9 mouse cellular contexts compared by ENCODE assay signal in genomic region chr7:87113654-87114053, GRCm38 (mm10).
DNase-seq lines count a peak whose midpoint lies in the region; ATAC-seq and TF ChIP-seq lines count a peak whose summit lies in the region.
"Had no signal": no experiment of that assay in that cellular context is flagged by ENCODE, and none has a peak within 500 bp of the region (broad histone marks: within the 10 kb centered on the region; RNA-seq: fewer than 3 reads in every experiment).

No protein-coding gene starts in this region.

- no peaks in the 10 kb centered on the region for H3K36me3 ChIP-seq in forebrain, embryonic 12.5 days (replicated peaks)
- H3K36me3 ChIP-seq in midbrain, embryonic 15.5 days (replicated peaks): no peaks in the 10 kb centered on the region

- no peak overlapping the region for H3K9ac ChIP-seq in forebrain, embryonic 12.5 days
- no peak overlapping the region for H3K9ac ChIP-seq in midbrain, embryonic 15.5 days

- WGBS in cerebellum, adult 2 months: 8% methylated on average over 4 of the region's 4 CpGs
- 3% methylated on average over 4 of the region's 4 CpGs for WGBS in forebrain, embryonic 12.5 days
- WGBS in midbrain, embryonic 15.5 days: 6% methylated on average over 4 of the region's 4 CpGs

- H3K4me2 ChIP-seq in forebrain, embryonic 12.5 days: no peak overlapping the region
- no peak overlapping the region for H3K4me2 ChIP-seq in midbrain, embryonic 15.5 days

- peak; percentile 2 to 11 for DNase-seq in cerebellum, adult 2 months
- DNase-seq in cerebellum, adult 11-12 months: no peak
- DNase-seq in thymus, postnatal 4 days: peak; percentile 12
- DNase-seq in thymus, adult 18-20 months: no peak
- DNase-seq in layer of hippocampus, adult 8-10 months (ENCODE audit: low spot score in 2 of 2): peak; percentile 11 to 64
- DNase-seq in thymus, postnatal 25 days: no peak

- no peaks in the 10 kb centered on the region; the same call in 1 of the 2 replicates for H3K27me3 ChIP-seq in cerebellum, adult 2 months (ENCODE audit: control insufficient read depth, insufficient read depth, low read length)
- no peaks in the 10 kb centered on the region for H3K27me3 ChIP-seq in forebrain, embryonic 12.5 days
- no peaks in the 10 kb centered on the region for H3K27me3 ChIP-seq in midbrain, embryonic 15.5 days (replicated peaks)

- 0 out of 2 replicates have a peak, but pooled peaks have one; percentile 10 for ATAC-seq in forebrain, embryonic 12.5 days (ENCODE audit: low FRiP score)
- ATAC-seq in midbrain, embryonic 15.5 days (replicated peaks): 0 out of 2 replicates have a peak, but pooled peaks have one; percentile 45

- no peaks in the 10 kb centered on the region for H3K9me3 ChIP-seq in forebrain, embryonic 12.5 days
- no peaks in the 10 kb centered on the region for H3K9me3 ChIP-seq in midbrain, embryonic 15.5 days

- H3K4me1 ChIP-seq in cerebellum, adult 2 months (ENCODE audit: control insufficient read depth, insufficient read depth, low read length): no peaks in the 10 kb centered on the region
- H3K4me1 ChIP-seq in forebrain, embryonic 12.5 days: no peaks in the 10 kb centered on the region
- peaks cover 4% of the 10 kb centered on the region for H3K4me1 ChIP-seq in midbrain, embryonic 15.5 days

- no peak overlapping the region for H3K27ac ChIP-seq in cerebellum, adult 2 months (ENCODE audit: insufficient read depth, low read length)
- no peak overlapping the region for H3K27ac ChIP-seq in forebrain, embryonic 12.5 days
- no peak overlapping the region for H3K27ac ChIP-seq in midbrain, embryonic 15.5 days

- TF ChIP-seq POLR2A in cerebellum, adult 2 months (IDR thresholded peaks at IDR 0.05; ENCODE audit: borderline replicate concordance, insufficient read depth, low read length): no peak

- no peak overlapping the region for H3K4me3 ChIP-seq in cerebellum, adult 2 months (replicated peaks; ENCODE audit: insufficient read depth, low read depth, low read length)
- H3K4me3 ChIP-seq in forebrain, embryonic 12.5 days (replicated peaks): no peak overlapping the region
- H3K4me3 ChIP-seq in midbrain, embryonic 15.5 days: no peak overlapping the region
- H3K4me3 ChIP-seq: myocyte had no signal

- TF ChIP-seq CTCF in cerebellum, adult 2 months (IDR thresholded peaks at IDR 0.05; ENCODE audit: borderline replicate concordance, insufficient read depth, low read depth, low read length): peak; percentile 14; the same call in 1 of the 2 replicates

Comparison
In these comparisons a context has a peak if more than half of its experiments do, and no peak if none do; other contexts are left out.
1. DNase-seq: peak in cerebellum, adult 2 months (2 of 2), thymus, postnatal 4 days (single experiment) and layer of hippocampus, adult 8-10 months (2 of 2); none in cerebellum, adult 11-12 months (single experiment), thymus, adult 18-20 months (0 of 2) and thymus, postnatal 25 days (single experiment).